Mouse (Mus musculus): ENCODE results near the gene Btbd2. TPM values are rescaled to one million over a fixed set of nuclear protein-coding genes. Genes with fewer than 3 reads are reported as not detected.

Gene Btbd2
- polyA plus RNA-seq, 1 experiment from 2014 or later: 14.4 TPM

GRCm38 (mm10) chr10:80625764-80626163, 31.1 kb downstream of the Btbd2 start:
- no peaks in the 10 kb centered on the region; the same call in 1 of the 2 replicates for H3K36me3 ChIP-seq (replicated peaks)
- WGBS (ENCODE audit: insufficient replicate concordance): 73% methylated on average over 4 of the region's 4 CpGs
- no peaks in the 10 kb centered on the region for H3K27me3 ChIP-seq
- ATAC-seq (ENCODE audit: insufficient read depth): no peak
- no peak overlapping the region for H3K9ac ChIP-seq
- H3K4me2 ChIP-seq: no peak overlapping the region
- no peak overlapping the region for H3K4me3 ChIP-seq (replicated peaks)
- H3K4me1 ChIP-seq (replicated peaks): peaks cover 72% of the 10 kb centered on the region
- no peaks in the 10 kb centered on the region for H3K9me3 ChIP-seq (replicated peaks)
- H3K27ac ChIP-seq (replicated peaks): 0 out of 2 replicates have a peak overlapping the region, but pooled peaks have one; percentile 34

- H3K4me1 ChIP-seq (replicated peaks): peaks cover 80% of the 10 kb centered on the region
- ATAC-seq (ENCODE audit: insufficient read depth): no peak
- WGBS (ENCODE audit: insufficient replicate concordance): 13% methylated on average over 15 of the region's 15 CpGs
These were observed 33.2 kb downstream of the Btbd2 start for GRCm38 (mm10) chr10:80623457-80624191.

GRCm38 (mm10) chr10:80622661-80623456, 34.0 kb downstream of the Btbd2 start, which contains the start of gene Csnk1g2:
Csnk1g2 (plus strand) TSS chr10:80622838.
- Histone ChIP-seq H3K36me3 (replicated peaks) (no peaks in the 10 kb centered on the region), H3K9ac (peak within 1 kb of the TSS; percentile 88), H3K27me3 (no peaks in the 10 kb centered on the region), H3K4me1 (replicated peaks) (peaks cover 73% of the 10 kb centered on the region), H3K27ac (replicated peaks) (peak within 1 kb of the TSS; percentile 99), H3K4me3 (replicated peaks) (peak within 1 kb of the TSS; percentile 89), H3K4me2 (peak within 1 kb of the TSS; percentile 97), H3K9me3 (replicated peaks) (no peaks in the 10 kb centered on the region)
- under 1% methylated on average over 85 of the region's 85 CpGs for WGBS (ENCODE audit: insufficient replicate concordance)
- peak; percentile 3 for ATAC-seq (ENCODE audit: insufficient read depth)

More at GRCm38 (mm10) chr10:80623457-80624191, 33.2 kb downstream of the Btbd2 start:
- H3K9me3 ChIP-seq (replicated peaks): no peaks in the 10 kb centered on the region
- peak overlapping the region; percentile 89 for H3K4me3 ChIP-seq (replicated peaks)
- peak overlapping the region; percentile 97 for H3K4me2 ChIP-seq
- H3K27me3 ChIP-seq: no peaks in the 10 kb centered on the region
- no peaks in the 10 kb centered on the region for H3K36me3 ChIP-seq (replicated peaks)
- peak overlapping the region; percentile 88 for H3K9ac ChIP-seq
- peak overlapping the region; percentile 99 for H3K27ac ChIP-seq (replicated peaks)

- peaks cover 71% of the 10 kb centered on the region for H3K4me1 ChIP-seq (replicated peaks)
These were observed 34.8 kb downstream of the Btbd2 start for GRCm38 (mm10) chr10:80621940-80622660.

GRCm38 (mm10) chr10:80621690-80621939, 35.3 kb downstream of the Btbd2 start:
- peak overlapping the region; percentile 41 for H3K9ac ChIP-seq
- H3K4me1 ChIP-seq (replicated peaks): peaks cover 73% of the 10 kb centered on the region
- H3K4me2 ChIP-seq: peak overlapping the region; percentile 97
- ATAC-seq (ENCODE audit: insufficient read depth): no peak
- 1% methylated on average over 9 of the region's 9 CpGs for WGBS (ENCODE audit: insufficient replicate concordance)
- no peaks in the 10 kb centered on the region for H3K9me3 ChIP-seq (replicated peaks)
- peak overlapping the region; percentile 99 for H3K27ac ChIP-seq (replicated peaks)
- peak overlapping the region; percentile 89 for H3K4me3 ChIP-seq (replicated peaks)
- H3K36me3 ChIP-seq (replicated peaks): no peaks in the 10 kb centered on the region
- no peaks in the 10 kb centered on the region for H3K27me3 ChIP-seq

More at GRCm38 (mm10) chr10:80621940-80622660, 34.8 kb downstream of the Btbd2 start:
- H3K36me3 ChIP-seq (replicated peaks): no peaks in the 10 kb centered on the region
- under 1% methylated on average over 64 of the region's 64 CpGs for WGBS (ENCODE audit: insufficient replicate concordance)
- H3K27ac ChIP-seq (replicated peaks): peak overlapping the region; percentile 99
- H3K27me3 ChIP-seq: no peaks in the 10 kb centered on the region
- ATAC-seq (ENCODE audit: insufficient read depth): peak; percentile 90
- no peaks in the 10 kb centered on the region for H3K9me3 ChIP-seq (replicated peaks)
- H3K4me3 ChIP-seq (replicated peaks): peak overlapping the region; percentile 89
- peak overlapping the region; percentile 41 for H3K9ac ChIP-seq
- H3K4me2 ChIP-seq: peak overlapping the region; percentile 97

GRCm38 (mm10) chr10:80620796-80621689, 35.8 kb downstream of the Btbd2 start:
- H3K4me2 ChIP-seq: peak overlapping the region; percentile 97
- H3K9ac ChIP-seq: peak overlapping the region; percentile 41
- H3K36me3 ChIP-seq (replicated peaks): no peaks in the 10 kb centered on the region
- H3K27ac ChIP-seq (replicated peaks): peak overlapping the region; percentile 99
- 59% methylated on average over 16 of the region's 16 CpGs for WGBS (ENCODE audit: insufficient replicate concordance)
- H3K9me3 ChIP-seq (replicated peaks): no peaks in the 10 kb centered on the region
- no peak for ATAC-seq (ENCODE audit: insufficient read depth)
- peak overlapping the region; percentile 89 for H3K4me3 ChIP-seq (replicated peaks)
- no peaks in the 10 kb centered on the region for H3K27me3 ChIP-seq
- peaks cover 67% of the 10 kb centered on the region for H3K4me1 ChIP-seq (replicated peaks)

GRCm38 (mm10) chr10:80620365-80620764, 36.5 kb downstream of the Btbd2 start:
- H3K27me3 ChIP-seq: no peaks in the 10 kb centered on the region
- peaks cover 63% of the 10 kb centered on the region for H3K4me1 ChIP-seq (replicated peaks)
- 80% methylated on average over 9 of the region's 9 CpGs for WGBS (ENCODE audit: insufficient replicate concordance)
- peak overlapping the region; percentile 99 for H3K27ac ChIP-seq (replicated peaks)
- ATAC-seq (ENCODE audit: insufficient read depth): no peak
- H3K4me3 ChIP-seq (replicated peaks): no peak overlapping the region
- H3K9ac ChIP-seq: no peak overlapping the region
- H3K36me3 ChIP-seq (replicated peaks): peaks cover 6% of the 10 kb centered on the region; the same call in 1 of the 2 replicates
- no peak overlapping the region for H3K4me2 ChIP-seq
- H3K9me3 ChIP-seq (replicated peaks): no peaks in the 10 kb centered on the region

GRCm38 (mm10) chr10:80619465-80620244, 37.2 kb downstream of the Btbd2 start:
- no peak overlapping the region for H3K9ac ChIP-seq
- no peaks in the 10 kb centered on the region for H3K27me3 ChIP-seq
- H3K9me3 ChIP-seq (replicated peaks): no peaks in the 10 kb centered on the region
- no peak for ATAC-seq (ENCODE audit: insufficient read depth)
- H3K27ac ChIP-seq (replicated peaks): peak overlapping the region; percentile 99; the same call in 1 of the 2 replicates
- peaks cover 56% of the 10 kb centered on the region for H3K4me1 ChIP-seq (replicated peaks)
- no peak overlapping the region for H3K4me2 ChIP-seq
- peaks cover 13% of the 10 kb centered on the region for H3K36me3 ChIP-seq (replicated peaks)
- 62% methylated on average over 8 of the region's 8 CpGs for WGBS (ENCODE audit: insufficient replicate concordance)
- no peak overlapping the region for H3K4me3 ChIP-seq (replicated peaks)

GRCm38 (mm10) chr10:80618181-80618580, 38.7 kb downstream of the Btbd2 start:
- Histone ChIP-seq H3K4me2 (no peak overlapping the region), H3K4me1 (replicated peaks) (peaks cover 41% of the 10 kb centered on the region), H3K36me3 (replicated peaks) (peaks cover 28% of the 10 kb centered on the region), H3K27ac (replicated peaks) (no peak overlapping the region), H3K27me3 (no peaks in the 10 kb centered on the region), H3K9me3 (replicated peaks) (no peaks in the 10 kb centered on the region), H3K4me3 (replicated peaks) (no peak overlapping the region), H3K9ac (no peak overlapping the region)
- WGBS (ENCODE audit: insufficient replicate concordance): 36% methylated on average over 9 of the region's 9 CpGs
- ATAC-seq (ENCODE audit: insufficient read depth): no peak

- Histone ChIP-seq H3K9me3 (replicated peaks) (no peaks in the 10 kb centered on the region), H3K27me3 (no peaks in the 10 kb centered on the region), H3K4me1 (replicated peaks) (peaks cover 30% of the 10 kb centered on the region), H3K4me3 (replicated peaks) (no peak overlapping the region), H3K9ac (no peak overlapping the region), H3K27ac (replicated peaks) (no peak overlapping the region), H3K4me2 (no peak overlapping the region), H3K36me3 (replicated peaks) (peaks cover 60% of the 10 kb centered on the region)
- no peak for ATAC-seq (ENCODE audit: insufficient read depth)
- WGBS (ENCODE audit: insufficient replicate concordance): 78% methylated on average over 6 of the region's 6 CpGs
These were observed 42.5 kb downstream of the Btbd2 start for GRCm38 (mm10) chr10:80614351-80614750.

Data from liver, embryonic 15.5 days (tissue).